Mouse (Mus musculus): ENCODE results near the gene 4931406P16Rik. TPM values are rescaled to one million over a fixed set of nuclear protein-coding genes. Genes with fewer than 3 reads are reported as not detected.

Gene 4931406P16Rik
- polyA plus RNA-seq, 1 experiment from 2014 or later: 32.8 TPM

GRCm38 (mm10) chr7:34250738-34251137, 62.6 kb downstream of the 4931406P16Rik start, which contains the start of gene Gm6096:
Gene Gm6096 (plus strand): TSS chr7:34251038.
- Histone ChIP-seq H3K27me3 (ENCODE audit: control insufficient read depth, insufficient read depth, low read length) (no peaks in the 10 kb centered on the region), H3K4me2 (ENCODE audit: low read depth, low read length) (no peak within 1 kb of the TSS), H3K4me3 (replicated peaks; ENCODE audit: low read length) (no peak within 1 kb of the TSS), H3K27ac (ENCODE audit: low read length) (no peak within 1 kb of the TSS), H3K36me3 (ENCODE audit: control insufficient read depth, insufficient read depth, low read length) (peaks cover 11% of the 10 kb centered on the region; the same call in 1 of the 2 replicates), H3K9me3 (replicated peaks; ENCODE audit: control insufficient read depth, low read length) (no peaks in the 10 kb centered on the region), H3K4me1 (ENCODE audit: control insufficient read depth, insufficient read depth, low read length) (no peaks in the 10 kb centered on the region), H3K9ac (ENCODE audit: low read length) (no peak within 1 kb of the TSS)
- WGBS: 93% methylated on average over 7 of the region's 7 CpGs
- no peak for ATAC-seq (ENCODE audit: insufficient read depth, low FRiP score)

- H3K4me1 ChIP-seq (ENCODE audit: control insufficient read depth, insufficient read depth, low read length): no peaks in the 10 kb centered on the region
- H3K9ac ChIP-seq (ENCODE audit: low read length): no peak overlapping the region
- no peaks in the 10 kb centered on the region for H3K9me3 ChIP-seq (replicated peaks; ENCODE audit: control insufficient read depth, low read length)
- no peak for ATAC-seq (ENCODE audit: insufficient read depth, low FRiP score)
- no peak overlapping the region for H3K4me2 ChIP-seq (ENCODE audit: low read depth, low read length)
- H3K27me3 ChIP-seq (ENCODE audit: control insufficient read depth, insufficient read depth, low read length): no peaks in the 10 kb centered on the region
- no peak overlapping the region for H3K4me3 ChIP-seq (replicated peaks; ENCODE audit: low read length)
- H3K27ac ChIP-seq (ENCODE audit: low read length): no peak overlapping the region
- 76% methylated on average over 3 of the region's 3 CpGs for WGBS
- H3K36me3 ChIP-seq (ENCODE audit: control insufficient read depth, insufficient read depth, low read length): peaks cover 26% of the 10 kb centered on the region
Observed at GRCm38 (mm10) chr7:34246870-34247499, 66.4 kb downstream of the 4931406P16Rik start.

- Histone ChIP-seq H3K4me1 (ENCODE audit: control insufficient read depth, insufficient read depth, low read length) (no peaks in the 10 kb centered on the region), H3K4me3 (replicated peaks; ENCODE audit: low read length) (no peak overlapping the region), H3K9ac (ENCODE audit: low read length) (no peak overlapping the region), H3K36me3 (ENCODE audit: control insufficient read depth, insufficient read depth, low read length) (peaks cover 30% of the 10 kb centered on the region), H3K27ac (ENCODE audit: low read length) (no peak overlapping the region), H3K4me2 (ENCODE audit: low read depth, low read length) (no peak overlapping the region), H3K27me3 (ENCODE audit: control insufficient read depth, insufficient read depth, low read length) (no peaks in the 10 kb centered on the region), H3K9me3 (replicated peaks; ENCODE audit: control insufficient read depth, low read length) (no peaks in the 10 kb centered on the region)
- no peak for ATAC-seq (ENCODE audit: insufficient read depth, low FRiP score)
- 93% methylated on average over 11 of the region's 11 CpGs for WGBS
Observed at GRCm38 (mm10) chr7:34242176-34242575, 71.2 kb downstream of the 4931406P16Rik start.

GRCm38 (mm10) chr7:34238086-34238485, 75.3 kb downstream of the 4931406P16Rik start:
- 91% methylated on average over 5 of the region's 5 CpGs for WGBS
- Histone ChIP-seq H3K4me1 (ENCODE audit: control insufficient read depth, insufficient read depth, low read length) (peaks cover 6% of the 10 kb centered on the region), H3K4me2 (ENCODE audit: low read depth, low read length) (no peak overlapping the region), H3K36me3 (ENCODE audit: control insufficient read depth, insufficient read depth, low read length) (peaks cover 16% of the 10 kb centered on the region), H3K27ac (ENCODE audit: low read length) (no peak overlapping the region), H3K27me3 (ENCODE audit: control insufficient read depth, insufficient read depth, low read length) (no peaks in the 10 kb centered on the region), H3K4me3 (replicated peaks; ENCODE audit: low read length) (no peak overlapping the region), H3K9me3 (replicated peaks; ENCODE audit: control insufficient read depth, low read length) (no peaks in the 10 kb centered on the region), H3K9ac (ENCODE audit: low read length) (no peak overlapping the region)
- no peak for ATAC-seq (ENCODE audit: insufficient read depth, low FRiP score)

GRCm38 (mm10) chr7:34235602-34236001, 77.7 kb downstream of the 4931406P16Rik start:
- H3K27ac ChIP-seq (ENCODE audit: low read length): no peak overlapping the region
- no peak overlapping the region for H3K9ac ChIP-seq (ENCODE audit: low read length)
- no peak overlapping the region for H3K4me3 ChIP-seq (replicated peaks; ENCODE audit: low read length)
- H3K36me3 ChIP-seq (ENCODE audit: control insufficient read depth, insufficient read depth, low read length): peaks cover 13% of the 10 kb centered on the region
- no peak overlapping the region for H3K4me2 ChIP-seq (ENCODE audit: low read depth, low read length)
- 84% methylated on average over 5 of the region's 5 CpGs for whole genome bisulfite sequencing
- H3K27me3 ChIP-seq (ENCODE audit: control insufficient read depth, insufficient read depth, low read length): no peaks in the 10 kb centered on the region
- no peak for ATAC-seq (ENCODE audit: insufficient read depth, low FRiP score)
- H3K9me3 ChIP-seq (replicated peaks; ENCODE audit: control insufficient read depth, low read length): no peaks in the 10 kb centered on the region
- peaks cover 6% of the 10 kb centered on the region for H3K4me1 ChIP-seq (ENCODE audit: control insufficient read depth, insufficient read depth, low read length)

GRCm38 (mm10) chr7:34234610-34235561, 78.5 kb downstream of the 4931406P16Rik start:
- Histone ChIP-seq H3K9me3 (replicated peaks; ENCODE audit: control insufficient read depth, low read length) (no peaks in the 10 kb centered on the region), H3K36me3 (ENCODE audit: control insufficient read depth, insufficient read depth, low read length) (peaks cover 7% of the 10 kb centered on the region), H3K9ac (ENCODE audit: low read length) (peak overlapping the region; percentile 77), H3K4me1 (ENCODE audit: control insufficient read depth, insufficient read depth, low read length) (peaks cover 6% of the 10 kb centered on the region), H3K27me3 (ENCODE audit: control insufficient read depth, insufficient read depth, low read length) (no peaks in the 10 kb centered on the region), H3K27ac (ENCODE audit: low read length) (peak overlapping the region; percentile 94), H3K4me2 (ENCODE audit: low read depth, low read length) (peak overlapping the region; percentile 71), H3K4me3 (replicated peaks; ENCODE audit: low read length) (peak overlapping the region; percentile 54)
- 2% methylated on average over 17 of the region's 17 CpGs for WGBS
- ATAC-seq (ENCODE audit: insufficient read depth, low FRiP score): no peak

GRCm38 (mm10) chr7:34233909-34234609, 79.3 kb downstream of the 4931406P16Rik start:
- peak overlapping the region; percentile 71 for H3K4me2 ChIP-seq (ENCODE audit: low read depth, low read length)
- ATAC-seq (ENCODE audit: insufficient read depth, low FRiP score): peak; percentile 93
- H3K9ac ChIP-seq (ENCODE audit: low read length): peak overlapping the region; percentile 77
- no peaks in the 10 kb centered on the region for H3K27me3 ChIP-seq (ENCODE audit: control insufficient read depth, insufficient read depth, low read length)
- peaks cover 4% of the 10 kb centered on the region; the same call in 1 of the 2 replicates for H3K36me3 ChIP-seq (ENCODE audit: control insufficient read depth, insufficient read depth, low read length)
- H3K9me3 ChIP-seq (replicated peaks; ENCODE audit: control insufficient read depth, low read length): no peaks in the 10 kb centered on the region
- peak overlapping the region; percentile 54 for H3K4me3 ChIP-seq (replicated peaks; ENCODE audit: low read length)
- H3K27ac ChIP-seq (ENCODE audit: low read length): peak overlapping the region; percentile 94
- under 1% methylated on average over 46 of the region's 46 CpGs for WGBS
- H3K4me1 ChIP-seq (ENCODE audit: control insufficient read depth, insufficient read depth, low read length): peaks cover 9% of the 10 kb centered on the region

GRCm38 (mm10) chr7:34232785-34233725, 80.3 kb downstream of the 4931406P16Rik start:
- Histone ChIP-seq H3K27ac (ENCODE audit: low read length) (peak overlapping the region; percentile 94), H3K4me1 (ENCODE audit: control insufficient read depth, insufficient read depth, low read length) (peaks cover 19% of the 10 kb centered on the region), H3K4me2 (ENCODE audit: low read depth, low read length) (peak overlapping the region; percentile 71), H3K36me3 (ENCODE audit: control insufficient read depth, insufficient read depth, low read length) (peaks cover 2% of the 10 kb centered on the region; the same call in 1 of the 2 replicates), H3K9ac (ENCODE audit: low read length) (peak overlapping the region; percentile 77), H3K27me3 (ENCODE audit: control insufficient read depth, insufficient read depth, low read length) (no peaks in the 10 kb centered on the region), H3K4me3 (replicated peaks; ENCODE audit: low read length) (peak overlapping the region; percentile 54), H3K9me3 (replicated peaks; ENCODE audit: control insufficient read depth, low read length) (no peaks in the 10 kb centered on the region)
- ATAC-seq (ENCODE audit: insufficient read depth, low FRiP score): no peak
- WGBS: 40% methylated on average over 7 of the region's 7 CpGs

Data from stomach, embryonic 16.5 days (tissue).